Mouse (Mus musculus) neural tube, embryonic 12.5 days (tissue): ENCODE results near the gene Gmcl1. TPM values are rescaled to one million over a fixed set of nuclear protein-coding genes. Genes with fewer than 3 reads are reported as not detected.

Source experiments
- ATAC-seq: fragments of 200-750 bp; cut with Nextera tagmentation; 2 replicates; pipeline ENCODE4 v1.8.0; 2017; ENCODE audit warnings: low read depth, mild to moderate bottlenecking, moderate TSS enrichment, moderate library complexity; ENCODE audit not compliant: low FRiP score
- H3K27ac ChIP-seq: fragments of 300-500 bp; sonication (generic); 2 replicates; pipeline ENCODE4 v1.5.1; 2016
- H3K27me3 ChIP-seq: fragments of 300-500 bp; sonication (generic); replicated peaks from 2 replicates; pipeline ENCODE4 v1.6.1; 2016; ENCODE audit warnings: mild to moderate bottlenecking
- H3K36me3 ChIP-seq: fragments of 300-500 bp; sonication (generic); 2 replicates; pipeline ENCODE4 v1.6.1; 2016; ENCODE audit warnings: mild to moderate bottlenecking
- H3K4me1 ChIP-seq: fragments of 300-500 bp; sonication (generic); 2 replicates; pipeline ENCODE4 v1.6.1; 2016
- H3K4me2 ChIP-seq: fragments of 300-500 bp; sonication (generic); replicated peaks from 2 replicates; pipeline ENCODE4 v1.6.1; 2016; ENCODE audit warnings: mild to moderate bottlenecking
- H3K4me3 ChIP-seq: fragments of 300-500 bp; sonication (generic); 2 replicates; pipeline ENCODE4 v1.5.1; 2016
- H3K9ac ChIP-seq: fragments of 300-500 bp; sonication (generic); 2 replicates; pipeline ENCODE4 v1.6.1; 2016; ENCODE audit warnings: mild to moderate bottlenecking
- H3K9me3 ChIP-seq: fragments of 300-500 bp; sonication (generic); 2 replicates; pipeline ENCODE4 v1.6.1; 2016; ENCODE audit warnings: mild to moderate bottlenecking
- WGBS: fragments of 180-500 bp; shearing (Covaris S2); methylation state at CpG from one replicate; pipeline ENCODE4 v1.1.7; 2016; 5-methylcytosine and 5-hydroxymethylcytosine counted together
- polyA plus RNA-seq: library from polyadenylated mRNA; unstranded; fragments of >200 nt; fragmentation: Nextera tagmentation; extraction: Ambion mirVana; gene quantifications from 2 replicates; pipeline ENCODE4 v1.2.1, GENCODE M21; 2016

The Gmcl1 gene
- polyA plus RNA-seq, 1 experiment from 2014 or later = 67.6 TPM

GRCm38 (mm10) chr6:86644775-86645400, 88.3 kb downstream of the Gmcl1 start:
- Histone ChIP-seq H3K9me3 (no peaks in the 10 kb centered on the region), H3K36me3 (peaks cover 18% of the 10 kb centered on the region), H3K9ac (no peak overlapping the region), H3K4me3 (no peak overlapping the region), H3K4me1 (no peaks in the 10 kb centered on the region), H3K4me2 (no peak overlapping the region), H3K27ac (no peak overlapping the region), H3K27me3 (no peaks in the 10 kb centered on the region)
- ATAC-seq = no peak
- 91% methylated on average over 3 of the region's 3 CpGs for WGBS

Other genes starting within 250 kb of the Gmcl1 start
- 568 and 599 TPM in 2 replicates for gene Pcbp1, start 207.1 kb downstream of the Gmcl1 start, polyA plus RNA-seq
- gene Asprv1, start 105.2 kb downstream of the Gmcl1 start, polyA plus RNA-seq = 0.42 and 0.77 TPM in 2 replicates
- gene Mxd1, start 64.2 kb downstream of the Gmcl1 start, polyA plus RNA-seq = 29.4 and 30.4 TPM in 2 replicates
- gene Snrnp27, start 48.9 kb downstream of the Gmcl1 start, polyA plus RNA-seq = 120 TPM in 2 replicates
- gene Anxa4, start 60.2 kb upstream of the Gmcl1 start, polyA plus RNA-seq = 6.8 and 7.4 TPM in 2 replicates
- gene Aak1, start 116.1 kb upstream of the Gmcl1 start, polyA plus RNA-seq = 30.3 and 34.6 TPM in 2 replicates